Mouse (Mus musculus) embryonic facial prominence, embryonic 13.5 days (tissue): ENCODE measurements around the gene Anapc4. TPM values are rescaled to one million over a fixed set of nuclear protein-coding genes. Genes with fewer than 3 reads are reported as not detected.

Experiments
- ATAC-seq: fragments of 200-750 bp; cut with Nextera tagmentation; 2 replicates; pipeline ENCODE4 v1.8.0; 2017; ENCODE audit warnings: low read depth; ENCODE audit not compliant: insufficient number of reproducible peaks, insufficient read depth, low FRiP score, low TSS enrichment
- H3K27ac ChIP-seq: fragments of 300-500 bp; sonication (generic); 2 replicates; pipeline ENCODE4 v1.5.1; 2015; ENCODE audit warnings: moderate library complexity, mild to moderate bottlenecking, inconsistent platforms
- H3K27me3 ChIP-seq: fragments of 300-500 bp; sonication (generic); 2 replicates; pipeline ENCODE4 v1.6.1; 2015; ENCODE audit warnings: mild to moderate bottlenecking, inconsistent platforms
- H3K36me3 ChIP-seq: fragments of 300-500 bp; sonication (generic); 2 replicates; pipeline ENCODE4 v1.6.1; 2015; ENCODE audit warnings: mild to moderate bottlenecking, inconsistent platforms
- H3K4me1 ChIP-seq: fragments of 300-500 bp; sonication (generic); 2 replicates; pipeline ENCODE4 v1.6.1; 2015; ENCODE audit warnings: inconsistent platforms
- H3K4me2 ChIP-seq: fragments of 300-500 bp; sonication (generic); 2 replicates; pipeline ENCODE4 v1.6.1; 2015; ENCODE audit warnings: moderate library complexity, mild to moderate bottlenecking, inconsistent platforms
- H3K4me3 ChIP-seq: fragments of 300-500 bp; sonication (generic); 2 replicates; pipeline ENCODE4 v1.5.1; 2015; ENCODE audit warnings: mild to moderate bottlenecking, inconsistent platforms
- H3K9ac ChIP-seq: fragments of 300-500 bp; sonication (generic); 2 replicates; pipeline ENCODE4 v1.6.1; 2015; ENCODE audit warnings: mild to moderate bottlenecking, inconsistent platforms
- H3K9me3 ChIP-seq: fragments of 300-500 bp; sonication (generic); 2 replicates; pipeline ENCODE4 v1.6.1; 2016; ENCODE audit warnings: inconsistent platforms
- WGBS: fragments of 180-500 bp; shearing (Covaris S2); methylation state at CpG from one replicate; pipeline ENCODE4 v1.1.7; 2015; ENCODE audit warnings: mixed read lengths; 5-methylcytosine and 5-hydroxymethylcytosine counted together
- polyA plus RNA-seq: library from polyadenylated mRNA; unstranded; fragments of >200 nt; fragmentation: Nextera tagmentation; extraction: Ambion mirVana; gene quantifications from 2 replicates; pipeline ENCODE4 v1.2.1, GENCODE M21; 2015

Anapc4 gene
- polyA plus RNA-seq, 1 experiment from 2014 or later = 122 TPM

- no peak overlapping the region for H3K27ac ChIP-seq
- no peaks in the 10 kb centered on the region for H3K9me3 ChIP-seq
- H3K36me3 ChIP-seq = no peaks in the 10 kb centered on the region
- no peak overlapping the region for H3K9ac ChIP-seq
- peak overlapping the region; percentile 33 for H3K4me2 ChIP-seq
- H3K4me1 ChIP-seq = peaks cover 4% of the 10 kb centered on the region; the same call in 1 of the 2 replicates
- 35% methylated on average over 12 of the region's 12 CpGs for WGBS
- H3K4me3 ChIP-seq = no peak overlapping the region
- H3K27me3 ChIP-seq = no peaks in the 10 kb centered on the region
- ATAC-seq = no peak
Observed at GRCm38 (mm10) chr5:52910159-52910591, 76.4 kb downstream of the Anapc4 start.

- Histone ChIP-seq H3K4me3 (no peak overlapping the region), H3K36me3 (no peaks in the 10 kb centered on the region), H3K9ac (no peak overlapping the region), H3K27ac (no peak overlapping the region), H3K27me3 (no peaks in the 10 kb centered on the region), H3K9me3 (no peaks in the 10 kb centered on the region), H3K4me2 (no peak overlapping the region), H3K4me1 (no peaks in the 10 kb centered on the region)
- no peak for ATAC-seq
- WGBS = 88% methylated on average over 10 of the region's 10 CpGs
Observed at GRCm38 (mm10) chr5:52911286-52911870, 77.6 kb downstream of the Anapc4 start.

- no peak for ATAC-seq
- H3K4me1 ChIP-seq = no peaks in the 10 kb centered on the region
- no peak overlapping the region for H3K4me2 ChIP-seq
- no peak overlapping the region for H3K4me3 ChIP-seq
- H3K9ac ChIP-seq = no peak overlapping the region
- H3K36me3 ChIP-seq = no peaks in the 10 kb centered on the region
- 84% methylated on average over 7 of the region's 7 CpGs for WGBS
- no peaks in the 10 kb centered on the region for H3K9me3 ChIP-seq
- H3K27me3 ChIP-seq = no peaks in the 10 kb centered on the region
- H3K27ac ChIP-seq = no peak overlapping the region
Observed at GRCm38 (mm10) chr5:52913711-52914110, 79.9 kb downstream of the Anapc4 start.

- no peaks in the 10 kb centered on the region for H3K27me3 ChIP-seq
- no peak overlapping the region for H3K4me3 ChIP-seq
- H3K4me1 ChIP-seq = no peaks in the 10 kb centered on the region
- WGBS = 86% methylated on average over 6 of the region's 6 CpGs
- no peaks in the 10 kb centered on the region for H3K9me3 ChIP-seq
- H3K4me2 ChIP-seq = no peak overlapping the region
- H3K36me3 ChIP-seq = no peaks in the 10 kb centered on the region
- H3K27ac ChIP-seq = no peak overlapping the region
- H3K9ac ChIP-seq = no peak overlapping the region
- no peak for ATAC-seq
Observed at GRCm38 (mm10) chr5:52916186-52916585, 82.4 kb downstream of the Anapc4 start.

Other genes with a start within 250 kb of the Anapc4 start
- gene Sepsecs, start 164.3 kb upstream of the Anapc4 start, polyA plus RNA-seq = 8.3 and 9.6 TPM in 2 replicates
- 19.2 and 22.3 TPM in 2 replicates for gene Pi4k2b, start 92.4 kb upstream of the Anapc4 start, polyA plus RNA-seq
- 19.2 and 20.0 TPM in 2 replicates for gene Zcchc4, start 58.6 kb upstream of the Anapc4 start, polyA plus RNA-seq
- gene Slc34a2, start 204.1 kb downstream of the Anapc4 start, polyA plus RNA-seq = 0.14 and 0.26 TPM in 2 replicates